Mouse (Mus musculus): ENCODE results near the gene Cyth1. TPM values are rescaled to one million over a fixed set of nuclear protein-coding genes. Genes with fewer than 3 reads are reported as not detected.

Gene Cyth1
- total RNA-seq, 2 experiments from 2014 or later, result 12.3 to 56.3 TPM

- peak; percentile 81 for ATAC-seq (replicated peaks; ENCODE audit: poor library complexity)
Observed at GRCm38 (mm10) chr11:118254159-118254951, 6.0 kb upstream of the Cyth1 start.

- no peak for ATAC-seq (replicated peaks; ENCODE audit: poor library complexity)
Observed at GRCm38 (mm10) chr11:118253447-118254158, 5.2 kb upstream of the Cyth1 start.

GRCm38 (mm10) chr11:118249012-118249383, 606 bp upstream of the Cyth1 start:
- ATAC-seq (replicated peaks; ENCODE audit: poor library complexity), result 0 out of 2 replicates have a peak, but pooled peaks have one; percentile 1

- ATAC-seq (replicated peaks; ENCODE audit: poor library complexity), result peak; percentile 25
Observed at GRCm38 (mm10) chr11:118247359-118248095, 865 bp downstream of the Cyth1 start.

- no peak for ATAC-seq (replicated peaks; ENCODE audit: poor library complexity)
Observed at GRCm38 (mm10) chr11:118246724-118247123, 1.7 kb downstream of the Cyth1 start.

- no peak for ATAC-seq (replicated peaks; ENCODE audit: poor library complexity)
Observed at GRCm38 (mm10) chr11:118245130-118245529, 3.3 kb downstream of the Cyth1 start.

- ATAC-seq (replicated peaks; ENCODE audit: poor library complexity), result no peak
Observed at GRCm38 (mm10) chr11:118243627-118244261, 4.6 kb downstream of the Cyth1 start.

- ATAC-seq (replicated peaks; ENCODE audit: poor library complexity), result no peak
Observed at GRCm38 (mm10) chr11:118242506-118242905, 5.9 kb downstream of the Cyth1 start.

GRCm38 (mm10) chr11:118240388-118240787, 8.0 kb downstream of the Cyth1 start:
- no peak for ATAC-seq (replicated peaks; ENCODE audit: poor library complexity)

- no peak for ATAC-seq (replicated peaks; ENCODE audit: poor library complexity)
Observed at GRCm38 (mm10) chr11:118239281-118240198, 8.9 kb downstream of the Cyth1 start.

GRCm38 (mm10) chr11:118236520-118237190, 11.7 kb downstream of the Cyth1 start:
- 0 out of 2 replicates have a peak, but pooled peaks have one; percentile 14 for ATAC-seq (replicated peaks; ENCODE audit: poor library complexity)

GRCm38 (mm10) chr11:118234929-118235328, 13.5 kb downstream of the Cyth1 start:
- ATAC-seq (replicated peaks; ENCODE audit: poor library complexity), result no peak

- no peak for ATAC-seq (replicated peaks; ENCODE audit: poor library complexity)
Observed at GRCm38 (mm10) chr11:118234500-118234899, 13.9 kb downstream of the Cyth1 start.

GRCm38 (mm10) chr11:118233924-118234323, 14.5 kb downstream of the Cyth1 start:
- ATAC-seq (replicated peaks; ENCODE audit: poor library complexity), result no peak

GRCm38 (mm10) chr11:118232314-118232831, 16.0 kb downstream of the Cyth1 start:
- ATAC-seq (replicated peaks; ENCODE audit: poor library complexity), result peak; percentile 91

- ATAC-seq (replicated peaks; ENCODE audit: poor library complexity), result no peak
Observed at GRCm38 (mm10) chr11:118229941-118230340, 18.5 kb downstream of the Cyth1 start.

GRCm38 (mm10) chr11:118227650-118228049, 20.7 kb downstream of the Cyth1 start:
- peak; percentile 69 for ATAC-seq (replicated peaks; ENCODE audit: poor library complexity)

GRCm38 (mm10) chr11:118226850-118227249, 21.5 kb downstream of the Cyth1 start:
- no peak for ATAC-seq (replicated peaks; ENCODE audit: poor library complexity)

GRCm38 (mm10) chr11:118225862-118226261, 22.5 kb downstream of the Cyth1 start:
- ATAC-seq (replicated peaks; ENCODE audit: poor library complexity), result no peak
